Mouse (Mus musculus) hindbrain, postnatal 0 days (tissue): ENCODE results near the gene Aqp11. TPM values are rescaled to one million over a fixed set of nuclear protein-coding genes. Genes with fewer than 3 reads are reported as not detected.

Source experiments
- ATAC-seq: fragments of 200-750 bp; cut with Nextera tagmentation; 2 replicates; pipeline ENCODE4 v1.8.0; 2017; ENCODE audit warnings: mild to moderate bottlenecking, moderate TSS enrichment, moderate library complexity
- DNase-seq: peaks from one replicate; pipeline ENCODE4 v3.0.0-alpha.2; 2015; ENCODE audit warnings: low spot score
- H3K27ac ChIP-seq: fragments of 300-500 bp; sonication (generic); 2 replicates; pipeline ENCODE4 v1.5.1; 2014; ENCODE audit warnings: mild to moderate bottlenecking
- H3K27me3 ChIP-seq: fragments of 300-500 bp; sonication (generic); 2 replicates; pipeline ENCODE4 v1.6.1; 2014; ENCODE audit warnings: low read length, mixed read lengths; ENCODE audit not compliant: insufficient read depth
- H3K36me3 ChIP-seq: fragments of 300-500 bp; sonication (generic); 2 replicates; pipeline ENCODE4 v1.6.1; 2014; ENCODE audit warnings: low read length, mixed read lengths; ENCODE audit not compliant: insufficient read depth
- H3K4me1 ChIP-seq: fragments of 300-500 bp; sonication (generic); 2 replicates; pipeline ENCODE4 v1.6.1; 2014; ENCODE audit warnings: antibody characterized with exemption, low read length, mixed read lengths; ENCODE audit not compliant: insufficient read depth
- H3K4me2 ChIP-seq: fragments of 300-500 bp; sonication (generic); 2 replicates; pipeline ENCODE4 v1.6.1; 2014; ENCODE audit warnings: low read depth, mild to moderate bottlenecking, low read length, moderate library complexity, mixed read lengths
- H3K4me3 ChIP-seq: fragments of 300-500 bp; sonication (generic); 2 replicates; pipeline ENCODE4 v1.5.1; 2014; ENCODE audit warnings: low read length
- H3K9ac ChIP-seq: fragments of 300-500 bp; sonication (generic); replicated peaks from 2 replicates; pipeline ENCODE4 v1.6.1; 2014; ENCODE audit warnings: mild to moderate bottlenecking, low read length, moderate library complexity, mixed read lengths
- H3K9me3 ChIP-seq: fragments of 300-500 bp; sonication (generic); 2 replicates; pipeline ENCODE4 v1.6.1; 2016; ENCODE audit warnings: low read length, mixed read lengths
- CTCF ChIP-seq: IDR thresholded peaks from 2 replicates; pipeline ENCODE4 v1.5.1; 2016; ENCODE audit warnings: antibody characterized with exemption, control low read depth, low read depth
- WGBS: fragments of 180-500 bp; shearing (Covaris S2); extraction: QIAGEN DNeasy Blood & Tissue Kit; methylation state at CpG from one replicate; pipeline ENCODE4 v1.1.7; 2014; 5-methylcytosine and 5-hydroxymethylcytosine counted together
- polyA plus RNA-seq: library from polyadenylated mRNA; unstranded; fragments of >200 nt; fragmentation: Nextera tagmentation; extraction: Ambion mirVana; gene quantifications from 2 replicates; pipeline ENCODE4 v1.2.1, GENCODE M21; 2015
- total RNA-seq: library from RNA; depleted of rRNA; stranded (reverse); fragments of >200 nt; gene quantifications from 2 replicates; pipeline ENCODE4 v1.2.3, GENCODE M21; 2014

The Aqp11 gene
- total and polyA plus RNA-seq, 2 experiments from 2014 or later, result 15.0 to 29.5 TPM

DNA sequence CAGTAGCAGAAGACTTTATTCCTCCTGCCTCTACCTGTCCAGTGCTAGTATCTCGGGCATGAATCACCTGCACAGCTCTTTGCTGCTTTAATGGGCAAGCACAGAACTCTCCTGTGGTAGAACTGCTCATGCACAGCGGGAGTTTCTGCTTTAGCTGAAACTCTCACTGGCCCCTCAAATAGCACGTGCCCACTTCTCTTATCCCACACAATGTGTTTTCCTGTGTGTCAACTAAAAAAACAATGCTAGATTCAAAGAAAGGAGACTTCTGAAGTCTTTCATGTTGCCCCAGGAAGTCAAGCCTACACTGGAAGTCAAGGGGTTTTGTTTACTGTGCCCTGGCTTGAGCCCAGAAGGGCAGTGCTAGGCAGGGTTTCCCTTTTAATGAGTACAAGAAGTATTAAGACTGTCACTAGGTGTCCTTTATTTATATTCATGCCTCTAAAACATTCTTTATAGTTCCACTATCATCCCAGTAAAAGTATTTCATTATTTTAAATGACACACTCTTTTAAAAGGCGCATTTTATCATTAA, 2.1 kb downstream of the Aqp11 start:
- H3K9me3 ChIP-seq, result no peaks in the 10 kb centered on the region
- DNase-seq (no peak), ATAC-seq (no peak)
- peaks cover 2% of the 10 kb centered on the region; the same call in 1 of the 2 replicates for H3K4me1 ChIP-seq
- H3K36me3 ChIP-seq, result no peaks in the 10 kb centered on the region
- H3K4me3 ChIP-seq, result no peak overlapping the region
- no peak overlapping the region for H3K27ac ChIP-seq
- no peaks in the 10 kb centered on the region for H3K27me3 ChIP-seq
- H3K9ac ChIP-seq, result no peak overlapping the region
- H3K4me2 ChIP-seq, result peak overlapping the region; percentile 98; the same call in 1 of the 2 replicates
- 27% methylated on average over 4 of the region's 4 CpGs for WGBS
- no peak for TF ChIP-seq CTCF

GRCm38 (mm10) chr7:97735021-97735420, 3.1 kb downstream of the Aqp11 start:
- H3K4me1 ChIP-seq, result peaks cover 2% of the 10 kb centered on the region; the same call in 1 of the 2 replicates
- WGBS, result 77% methylated on average over 8 of the region's 8 CpGs
- no peak overlapping the region for H3K4me3 ChIP-seq
- H3K27ac ChIP-seq, result no peak overlapping the region
- H3K9me3 ChIP-seq, result no peaks in the 10 kb centered on the region
- H3K4me2 ChIP-seq, result peak overlapping the region; percentile 1; the same call in 1 of the 2 replicates
- TF ChIP-seq CTCF, result no peak
- H3K9ac ChIP-seq, result no peak overlapping the region
- DNase-seq (no peak), ATAC-seq (no peak)
- no peaks in the 10 kb centered on the region for H3K27me3 ChIP-seq
- no peaks in the 10 kb centered on the region for H3K36me3 ChIP-seq

DNA sequence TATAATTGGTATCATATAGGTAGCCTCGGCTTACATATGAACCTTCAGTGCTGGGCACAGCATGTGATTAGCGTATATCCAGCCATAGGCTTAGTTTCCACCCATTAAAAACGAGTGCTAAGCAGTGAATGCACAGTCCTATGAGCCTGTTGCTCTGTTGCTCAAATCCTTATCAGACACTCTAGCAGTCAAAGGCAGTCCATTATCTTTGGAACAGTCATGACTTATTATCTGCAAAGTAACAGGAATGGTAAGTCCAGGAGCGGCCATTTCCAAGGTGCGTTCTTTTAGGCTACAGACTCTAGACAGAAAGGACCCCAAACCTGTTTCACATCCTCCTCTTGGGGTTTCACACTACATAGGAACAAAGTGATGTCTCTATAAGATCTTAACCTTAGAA, 4.5 kb downstream of the Aqp11 start:
- Histone ChIP-seq H3K27me3 (no peaks in the 10 kb centered on the region), H3K4me2 (no peak overlapping the region), H3K9ac (no peak overlapping the region), H3K4me1 (peaks cover 6% of the 10 kb centered on the region; the same call in 1 of the 2 replicates), H3K36me3 (no peaks in the 10 kb centered on the region), H3K27ac (no peak overlapping the region), H3K9me3 (no peaks in the 10 kb centered on the region), H3K4me3 (no peak overlapping the region)
- ATAC-seq, result no peak
- DNase-seq, result no peak
- TF ChIP-seq CTCF, result no peak
- 93% methylated on average over 5 of the region's 5 CpGs for WGBS

GRCm38 (mm10) chr7:97730427-97730826, 7.7 kb downstream of the Aqp11 start:
- ATAC-seq (no peak), DNase-seq (no peak)
- peaks cover 5% of the 10 kb centered on the region; the same call in 1 of the 2 replicates for H3K36me3 ChIP-seq
- H3K4me1 ChIP-seq, result 0 out of 2 replicates have a peak, but pooled peaks cover 4% of the 10 kb centered on the region
- H3K27me3 ChIP-seq, result no peaks in the 10 kb centered on the region
- 29% methylated on average over 3 of the region's 3 CpGs for WGBS
- no peak overlapping the region for H3K9ac ChIP-seq
- no peak for TF ChIP-seq CTCF
- no peaks in the 10 kb centered on the region for H3K9me3 ChIP-seq
- H3K27ac ChIP-seq, result no peak overlapping the region
- H3K4me2 ChIP-seq, result no peak overlapping the region
- no peak overlapping the region for H3K4me3 ChIP-seq

DNA sequence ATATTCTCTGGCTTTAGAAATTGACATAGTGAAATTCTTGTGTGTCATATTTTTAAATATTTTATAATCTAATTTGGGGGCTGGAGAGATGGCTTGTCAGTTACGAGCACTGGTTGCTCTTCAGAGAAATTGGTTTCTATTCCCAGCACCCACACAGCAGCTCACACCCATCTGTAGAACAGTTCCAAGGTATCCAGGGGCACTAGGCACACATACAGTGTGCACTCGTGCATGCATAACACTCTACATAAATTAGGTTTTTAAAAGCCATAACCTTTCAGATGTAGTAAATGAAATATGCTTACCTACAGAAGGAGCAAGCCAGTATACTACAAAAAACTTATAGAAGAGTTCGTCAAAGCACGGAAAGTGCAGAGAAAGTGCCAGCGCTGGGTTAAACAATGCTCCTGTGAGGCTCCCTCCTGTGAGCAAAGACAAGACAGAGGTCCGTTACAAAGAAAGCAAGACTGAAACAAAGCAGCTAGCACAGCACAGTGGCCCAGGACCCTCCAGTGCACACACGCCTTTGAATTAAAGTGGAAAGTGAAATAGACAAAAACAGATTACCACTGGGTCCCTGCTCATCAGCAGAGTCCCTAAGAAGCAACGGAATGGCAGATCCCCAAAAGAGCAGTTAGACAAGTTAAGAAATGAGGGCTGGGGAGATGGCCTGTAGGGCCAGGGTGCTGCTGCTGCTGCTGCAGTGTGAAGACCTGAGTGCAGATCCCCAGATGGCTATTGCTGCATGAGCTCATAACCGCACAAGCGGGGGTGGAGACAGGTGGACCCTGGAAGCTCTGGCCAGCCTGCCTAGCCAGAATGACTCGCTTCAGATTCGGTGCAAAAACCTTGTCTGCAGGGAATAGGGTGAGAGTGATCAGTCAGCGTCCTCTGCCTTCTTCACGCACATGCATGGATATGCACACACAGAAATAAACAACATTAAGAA, 9.1 kb downstream of the Aqp11 start:
- no peaks in the 10 kb centered on the region for H3K27me3 ChIP-seq
- no peak overlapping the region for H3K4me2 ChIP-seq
- peaks cover 6% of the 10 kb centered on the region; the same call in 1 of the 2 replicates for H3K36me3 ChIP-seq
- 0 out of 2 replicates have a peak, but pooled peaks cover 4% of the 10 kb centered on the region for H3K4me1 ChIP-seq
- ATAC-seq (no peak), DNase-seq (no peak)
- 22% methylated on average over 14 of the region's 14 CpGs for WGBS
- no peak overlapping the region for H3K27ac ChIP-seq
- H3K9ac ChIP-seq, result no peak overlapping the region
- no peak overlapping the region for H3K4me3 ChIP-seq
- no peak for TF ChIP-seq CTCF
- H3K9me3 ChIP-seq, result no peaks in the 10 kb centered on the region

DNA sequence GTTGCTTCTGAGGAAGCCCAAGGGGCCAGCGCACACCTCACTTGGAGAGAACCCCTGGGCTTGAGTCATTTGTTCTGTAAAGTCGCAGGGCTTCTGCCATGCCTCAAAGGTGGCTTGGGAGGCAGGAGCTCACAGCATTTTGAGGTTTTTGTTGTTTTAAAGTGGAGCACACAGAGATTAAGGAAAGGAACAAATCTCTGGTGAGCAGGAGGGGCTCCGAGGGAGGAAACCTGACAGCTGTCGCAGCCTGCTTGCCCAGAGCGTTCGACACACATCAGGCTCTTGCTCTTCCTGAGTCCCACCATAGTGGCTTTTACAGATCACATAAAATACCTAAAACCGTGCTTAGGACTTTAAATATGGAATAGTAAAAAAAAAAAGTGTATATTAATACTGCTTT, 11.3 kb downstream of the Aqp11 start:
- WGBS, result 72% methylated on average over 7 of the region's 7 CpGs
- ATAC-seq (no peak), DNase-seq (no peak)
- Histone ChIP-seq H3K9me3 (no peaks in the 10 kb centered on the region), H3K9ac (no peak overlapping the region), H3K36me3 (peaks cover 6% of the 10 kb centered on the region; the same call in 1 of the 2 replicates), H3K27ac (no peak overlapping the region), H3K4me2 (no peak overlapping the region), H3K4me3 (no peak overlapping the region), H3K4me1 (0 out of 2 replicates have a peak, but pooled peaks cover 4% of the 10 kb centered on the region), H3K27me3 (no peaks in the 10 kb centered on the region)
- no peak for TF ChIP-seq CTCF
